Mouse (Mus musculus): ENCODE measurements around the gene Gm44503.

GRCm38 (mm10) chr9:72915728-72916127 is 42.9 kb upstream of the Gm44503 start:
- TF ChIP-seq CTCF (IDR thresholded peaks at IDR 0.05) = no peak
- TF ChIP-seq EP300 (IDR thresholded peaks at IDR 0.05; ENCODE audit: insufficient read depth, low read depth, low read length) = no peak
- no peak for TF ChIP-seq POLR2A (IDR thresholded peaks at IDR 0.05; ENCODE audit: insufficient read depth, low read depth, low read length)
